Mouse (Mus musculus): Measurements from ENCODE around the gene Samd1.

- TF ChIP-seq CTCF (IDR thresholded peaks at IDR 0.05; ENCODE audit: extremely low read depth, insufficient read depth, low read length) (no peak), POLR2A (IDR thresholded peaks at IDR 0.05; ENCODE audit: extremely low read depth, insufficient read depth, low read length) (no peak)
Measured at GRCm38 (mm10) chr8:83981533-83981932, 15.9 kb upstream of the Samd1 start.
